Mouse (Mus musculus) heart, postnatal 25 days (tissue): Measurements from ENCODE around the gene Rad23b. TPM values are rescaled to one million over a fixed set of nuclear protein-coding genes. Genes with fewer than 3 reads are reported as not detected.
"Not testable (repeated sequence)": the region's sequence is repeated elsewhere in the genome, so short reads cannot be mapped to it uniquely, and the experiment has no call there.

Experiments
- DNase-seq: peaks from one replicate; pipeline ENCODE4 v3.0.0; 2022; ENCODE audit warnings: low spot score
- intact Hi-C: fragments of 180-260 bp; cut with DNase I; formaldehyde crosslinking; loops from one replicate; pipeline ENCODE4 v1.15.1; 2025
- total RNA-seq, 2 experiments: library from RNA; stranded (reverse); gene quantifications; 2 replicates each; pipeline ENCODE4 v1.2.3; 2021

The Rad23b gene
- total RNA-seq, 2 experiments from 2014 or later, result 94.6 to 112 TPM

DNA sequence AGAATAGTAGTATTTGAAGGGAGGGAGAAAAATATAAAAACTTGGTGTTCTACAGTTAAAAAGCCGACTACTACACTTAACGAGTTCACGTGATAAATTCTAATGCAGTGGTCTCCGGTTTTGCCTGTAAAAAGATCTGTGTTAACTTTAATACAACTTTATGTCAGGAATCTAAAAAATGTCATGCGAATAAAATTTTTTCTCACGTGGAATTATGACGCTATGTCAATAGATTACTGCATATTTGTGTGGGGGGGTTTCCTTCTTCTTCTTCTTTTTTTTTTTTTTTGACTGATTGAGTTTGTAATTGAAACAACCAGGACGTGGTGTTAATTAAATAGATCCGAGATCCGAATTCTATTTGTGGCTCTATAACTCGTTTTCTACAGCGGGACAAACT is 1.2 kb downstream of the Rad23b start:
- intact Hi-C loops, result loop anchor here (5.0 kb wide), 1 partner anchor 181 kb away; the partner anchor contains the start of gene Klf4
- no peak for DNase-seq

DNA sequence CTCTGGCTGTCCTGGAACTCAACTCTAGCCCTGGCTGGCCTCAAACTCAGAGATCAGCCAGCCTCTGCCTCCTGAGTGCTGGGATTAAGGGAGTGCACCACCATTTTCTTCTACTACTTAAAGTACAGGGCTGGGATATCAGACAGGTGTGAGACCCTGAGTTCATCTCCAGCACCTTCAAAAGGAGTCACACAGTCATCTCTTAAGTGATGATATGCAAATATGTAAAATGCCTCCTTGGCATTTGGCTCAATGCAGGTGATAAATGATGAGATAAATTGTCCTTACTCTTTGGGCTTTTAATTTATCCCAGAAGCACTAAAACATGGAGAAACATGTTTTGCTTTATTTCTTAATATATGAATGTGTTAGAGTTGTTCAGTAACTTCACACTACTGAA is 2.0 kb downstream of the Rad23b start:
- intact Hi-C loops, result loop anchor here (5.0 kb wide), 1 partner anchor 180 kb away; the partner anchor contains the start of gene Klf4
- DNase-seq, result no peak

DNA sequence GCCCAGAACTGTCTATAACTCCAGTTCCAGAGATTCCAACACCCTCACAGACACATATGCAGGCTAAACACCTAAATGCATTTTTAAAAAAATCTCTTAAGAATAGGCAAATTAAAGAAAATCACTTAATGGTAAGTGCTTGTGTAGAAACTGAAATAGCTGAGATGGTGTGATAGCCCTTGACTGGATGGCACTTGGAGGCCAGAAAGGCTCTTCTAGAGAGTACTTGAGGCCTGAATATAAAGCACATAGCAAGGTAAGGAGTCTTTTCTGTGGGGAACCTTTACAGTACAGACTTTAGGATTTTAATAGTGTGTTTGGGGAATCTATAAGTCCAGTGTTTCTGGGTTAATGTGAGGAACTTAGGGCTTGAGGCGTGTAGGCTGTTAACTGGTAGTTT is 4.2 kb downstream of the Rad23b start:
- DNase-seq, result no peak
- intact Hi-C loops, result loop anchor here (5.0 kb wide), 1 partner anchor 178 kb away; the partner anchor contains the start of gene Klf4

DNA sequence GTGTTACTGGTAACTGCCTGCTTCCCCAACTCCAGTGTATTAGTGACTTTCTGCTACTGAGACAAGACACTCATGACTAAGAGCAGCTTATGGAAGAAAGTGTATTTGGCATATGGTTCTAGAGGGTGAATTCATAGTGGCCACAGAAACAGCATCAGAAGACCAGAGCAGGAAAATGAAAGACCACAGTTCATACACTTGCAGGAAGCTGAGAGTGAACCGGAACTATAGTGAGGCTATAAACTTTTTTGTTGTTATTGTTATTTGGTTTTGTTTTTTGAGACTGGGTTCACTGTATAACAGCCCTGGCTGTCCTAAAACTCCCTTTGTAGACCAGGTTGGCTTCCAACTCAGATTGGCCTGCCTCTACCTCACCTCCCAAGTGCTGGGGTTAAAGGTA is 6.0 kb downstream of the Rad23b start:
- no peak for DNase-seq
- intact Hi-C loops, result no loop called here

DNA sequence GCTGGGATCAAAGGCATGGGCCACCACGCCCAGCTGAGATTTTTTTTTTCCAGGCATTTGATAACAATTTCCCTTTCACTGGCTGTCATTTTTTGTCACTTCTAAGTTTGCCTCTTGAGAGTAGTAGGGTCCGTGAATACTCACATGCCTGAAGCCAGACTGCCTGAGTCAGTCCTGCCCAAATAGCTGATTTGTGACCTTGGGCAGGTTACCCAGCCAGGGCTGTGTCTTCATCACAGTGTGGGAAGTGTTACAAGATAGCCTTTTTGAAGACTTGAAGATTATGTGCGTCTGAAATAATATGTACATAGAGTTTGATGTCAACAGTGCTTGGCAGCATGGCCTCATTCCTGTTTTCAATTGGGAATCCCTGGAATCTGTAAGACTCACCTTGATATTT is 6.9 kb downstream of the Rad23b start:
- intact Hi-C loops, result no loop called here
- no peak for DNase-seq

DNA sequence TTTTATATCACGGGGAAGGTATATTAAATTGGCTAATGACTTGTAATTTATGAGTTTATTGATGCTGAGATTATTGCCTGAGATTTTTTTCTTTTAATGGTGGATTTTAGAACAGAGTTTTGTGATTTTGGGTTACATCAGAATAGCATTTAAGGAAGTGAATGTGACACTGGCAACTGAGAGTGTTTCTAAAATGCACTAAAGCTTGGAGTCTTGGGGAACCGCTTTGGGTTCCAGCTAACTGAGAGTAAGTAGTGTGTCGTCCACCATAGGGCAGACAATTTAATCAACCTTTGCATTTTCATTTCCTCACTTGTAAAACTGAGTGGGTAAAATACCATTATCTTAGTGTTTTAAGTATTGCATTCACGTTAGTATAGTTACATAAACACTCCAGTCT is 14.0 kb downstream of the Rad23b start:
- no peak for DNase-seq
- intact Hi-C loops, result no loop called here

DNA sequence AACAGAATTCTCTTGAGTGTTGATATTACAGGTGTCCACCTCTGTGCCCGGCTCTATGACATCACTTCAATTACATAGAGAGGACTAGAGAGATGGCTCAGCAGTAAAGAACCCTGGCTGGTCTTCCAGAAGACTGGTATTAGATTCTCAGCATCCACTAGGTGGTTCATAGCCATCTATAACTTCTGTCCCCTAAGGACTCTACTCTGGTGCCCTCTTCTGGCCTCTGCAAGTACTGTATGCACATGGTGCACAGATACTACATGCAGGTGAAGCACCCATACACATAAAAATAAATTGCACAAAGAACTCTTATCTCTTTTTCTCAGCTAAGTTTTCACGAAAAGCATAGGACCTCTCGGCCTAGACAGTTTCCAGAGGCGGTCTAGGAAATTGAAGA is 14.5 kb downstream of the Rad23b start:
- intact Hi-C loops, result no loop called here

DNA sequence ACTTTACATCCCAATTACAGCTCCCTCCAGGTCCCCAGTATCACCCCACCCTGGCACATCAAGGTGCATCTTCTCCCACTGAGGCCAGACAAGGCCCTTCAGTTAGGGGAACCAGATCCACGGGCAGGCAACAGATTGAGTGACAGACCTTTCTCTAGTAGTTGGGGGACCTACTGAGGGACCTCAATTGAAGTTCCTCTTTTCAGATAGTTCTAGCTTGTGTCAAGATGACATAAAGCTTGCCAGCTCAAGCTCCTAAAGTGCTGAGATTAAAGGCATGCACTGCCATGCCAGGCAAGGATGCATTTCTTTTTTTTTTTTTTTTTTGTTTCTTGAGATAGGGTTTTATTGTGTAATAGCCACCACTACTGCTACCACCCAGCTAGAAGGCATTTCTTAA is 16.2 kb downstream of the Rad23b start:
- DNase-seq, result no peak
- intact Hi-C loops, result no loop called here

More for the DNA sequence above, 14.5 kb downstream of the Rad23b start:
- DNase-seq, result no peak

DNA sequence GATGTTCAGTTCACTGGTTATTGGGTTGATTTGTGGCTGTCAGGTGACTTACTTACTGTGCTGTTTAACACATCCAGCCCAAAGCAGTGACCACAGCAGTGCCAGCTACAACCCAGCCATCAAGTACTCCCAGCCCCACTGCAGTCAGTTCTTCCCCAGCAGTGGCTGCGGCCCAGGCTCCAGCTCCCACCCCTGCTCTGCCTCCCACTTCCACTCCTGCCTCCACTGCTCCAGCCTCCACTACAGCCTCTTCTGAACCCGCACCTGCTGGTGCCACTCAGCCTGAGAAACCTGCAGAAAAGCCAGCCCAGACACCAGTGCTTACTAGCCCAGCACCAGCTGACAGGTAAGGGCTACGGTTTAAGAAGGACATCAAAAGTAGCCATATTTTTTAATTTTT is 20.3 kb downstream of the Rad23b start:
- intact Hi-C loops, result loop anchor here (10.0 kb wide), 1 partner anchor 1585 kb away; no protein-coding TSS in a partner anchor
- no peak for DNase-seq

DNA sequence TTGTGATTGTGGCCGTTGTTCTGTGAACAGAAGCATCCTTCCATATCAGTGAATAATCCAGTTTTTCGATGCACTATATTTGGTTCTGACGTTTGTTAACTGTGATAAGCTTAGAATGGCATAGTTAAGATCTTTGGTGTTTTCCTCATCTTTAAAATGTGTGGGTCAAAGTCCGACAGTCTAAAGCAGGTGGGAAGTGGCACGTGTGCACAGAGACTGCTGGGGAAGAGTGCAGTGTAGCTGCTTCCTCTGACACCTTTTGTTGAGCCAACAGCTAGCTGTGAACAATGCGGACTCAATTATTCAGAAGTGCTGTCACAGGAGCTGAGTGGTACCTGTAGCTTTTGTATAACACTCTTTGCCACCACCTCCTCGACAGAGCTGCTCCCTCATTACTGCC is 21.5 kb downstream of the Rad23b start:
- intact Hi-C loops, result loop anchor here (10.0 kb wide), 1 partner anchor 1583 kb away; no protein-coding TSS in a partner anchor
- no peak for DNase-seq

DNA sequence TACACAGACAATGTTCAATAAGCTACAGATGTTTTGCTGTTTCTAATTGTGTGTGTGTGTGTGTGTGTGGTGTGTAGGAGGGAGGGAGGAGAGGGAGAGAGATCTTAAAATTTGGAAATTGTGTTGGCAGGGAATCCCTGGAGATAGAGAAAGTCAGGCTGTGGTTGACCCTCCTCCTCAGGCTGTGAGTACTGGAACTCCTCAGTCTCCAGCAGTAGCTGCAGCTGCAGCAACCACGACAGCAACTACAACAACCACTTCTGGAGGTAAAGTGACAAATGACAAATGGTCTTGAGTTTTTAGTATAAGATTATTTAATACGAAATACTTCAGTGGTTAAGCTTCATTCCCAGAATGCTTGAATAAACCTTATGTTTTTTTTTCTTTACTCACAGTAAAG is 32.5 kb downstream of the Rad23b start:
- intact Hi-C loops, result no loop called here
- no peak for DNase-seq

DNA sequence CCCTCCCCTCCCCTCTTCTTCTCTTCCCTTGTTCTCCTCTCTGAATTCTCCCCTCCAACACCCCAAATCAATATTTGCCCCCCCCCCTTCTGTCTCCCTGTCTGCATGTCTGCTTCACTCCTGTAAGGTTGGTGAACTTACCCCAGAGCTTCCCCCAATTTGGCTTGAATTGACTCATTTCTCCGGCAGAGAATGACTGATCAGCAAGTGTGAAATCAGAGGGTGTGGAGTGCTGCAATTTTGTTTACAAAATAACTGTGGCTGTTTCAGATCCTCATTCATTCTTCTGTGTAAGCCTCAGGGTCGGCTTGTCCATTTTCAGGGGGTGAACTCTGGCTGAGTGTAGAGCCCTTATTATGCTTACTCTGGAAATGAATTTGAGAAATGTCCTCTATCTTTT is 36.9 kb downstream of the Rad23b start:
- intact Hi-C loops, result no loop called here
- DNase-seq, result no peak

DNA sequence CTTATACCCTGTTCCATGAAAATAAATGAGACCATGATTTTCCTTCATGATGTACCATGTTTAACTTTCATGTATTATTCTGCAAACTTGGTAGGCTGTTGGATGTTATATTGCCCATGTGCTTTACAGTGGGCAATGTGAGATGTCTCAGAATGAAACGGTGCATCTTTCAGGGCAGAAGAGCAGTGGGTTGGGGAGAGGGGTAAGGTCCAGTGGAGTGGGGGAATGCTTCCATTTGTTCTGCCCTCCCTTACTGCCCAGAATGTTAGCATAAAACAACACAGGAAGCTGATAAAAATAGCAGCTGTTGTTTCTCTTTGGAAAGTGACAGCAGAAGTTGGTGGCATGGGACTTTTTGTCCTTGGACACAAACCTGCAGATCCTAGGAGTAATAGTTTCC is 41.6 kb downstream of the Rad23b start:
- intact Hi-C loops, result no loop called here
- no peak for DNase-seq

DNA sequence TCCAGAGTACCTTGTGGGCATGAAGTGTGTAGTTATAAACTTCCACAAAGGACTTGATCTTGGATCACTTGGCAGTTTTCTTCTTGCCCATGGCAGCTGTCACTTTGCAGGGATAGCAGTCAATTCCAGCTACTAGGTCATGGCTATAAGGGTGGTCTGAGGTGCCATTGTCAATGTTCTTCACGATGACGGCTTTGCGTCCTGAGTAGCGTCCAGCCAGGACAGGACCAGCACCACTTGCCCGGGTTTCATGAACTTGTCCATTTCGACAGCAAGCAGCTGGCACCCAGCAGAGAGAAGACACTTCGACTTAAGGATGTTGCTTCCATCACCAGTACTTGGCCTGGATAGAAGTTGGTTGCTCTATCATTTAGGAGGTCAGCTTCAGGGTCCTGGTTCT is 42.6 kb downstream of the Rad23b start:
- no peak for DNase-seq
- intact Hi-C loops, result no loop called here

DNA sequence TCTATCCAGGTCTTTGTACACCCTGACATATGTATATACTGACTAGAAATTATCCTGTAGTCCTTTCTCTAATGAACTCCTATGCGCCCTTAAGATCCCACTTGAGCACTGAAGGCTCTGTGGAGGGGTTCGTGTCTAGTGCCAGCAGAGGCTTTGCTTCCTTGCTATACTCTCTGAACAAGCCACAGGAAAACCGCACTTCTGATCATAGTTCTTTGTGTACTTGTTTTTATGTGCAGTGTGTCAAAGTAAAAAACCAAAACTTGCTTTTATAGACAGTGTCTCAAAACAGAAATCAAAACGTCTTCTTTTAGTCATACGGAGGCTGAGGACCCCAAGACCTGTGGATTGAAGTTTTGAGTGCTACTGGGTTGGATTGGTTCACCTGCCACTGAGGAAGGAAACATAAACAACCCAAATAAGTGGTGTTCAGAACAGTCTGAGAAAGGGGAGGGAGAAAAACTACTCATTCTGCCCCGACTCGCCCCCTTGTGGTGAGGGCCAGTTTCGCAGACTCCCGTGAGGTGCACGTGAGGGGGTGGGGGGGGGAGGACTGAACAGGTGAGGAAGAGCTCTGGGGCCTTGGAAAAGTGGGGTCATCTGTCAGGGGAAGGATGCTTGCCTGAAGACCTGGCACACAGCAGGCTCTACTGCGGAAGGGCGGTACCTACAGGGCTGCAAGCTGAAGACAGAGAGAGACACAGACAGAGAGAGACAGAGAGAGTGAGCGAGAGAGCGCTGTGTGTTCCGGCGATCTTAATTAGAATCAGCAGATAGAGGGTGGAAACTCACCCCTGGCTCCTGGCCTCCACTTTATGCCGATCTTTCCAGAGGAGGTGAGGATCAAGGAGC is 48.3 kb downstream of the Rad23b start:
- intact Hi-C loops, result no loop called here
- DNase-seq, result no peak

DNA sequence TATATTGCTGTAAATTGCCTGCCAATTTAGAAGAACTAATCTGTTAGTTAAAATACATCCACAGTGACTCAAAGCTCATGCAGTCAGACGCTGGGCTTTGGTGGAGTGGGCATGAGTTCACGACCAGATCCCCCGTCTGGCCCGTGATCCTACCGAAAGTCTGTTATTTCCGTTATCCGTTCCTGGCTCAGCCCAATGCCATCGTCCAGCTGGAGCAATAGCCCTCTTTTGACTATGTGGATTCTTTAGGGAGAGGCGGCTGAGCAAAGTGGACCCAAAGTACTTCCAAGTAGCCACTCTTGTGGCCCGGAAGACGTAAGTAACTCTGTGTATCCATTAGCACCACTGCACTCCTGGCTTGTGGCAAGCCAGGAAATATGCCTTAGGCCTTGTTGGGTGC is 49.1 kb downstream of the Rad23b start:
- intact Hi-C loops, result no loop called here
- DNase-seq, result no peak

DNA sequence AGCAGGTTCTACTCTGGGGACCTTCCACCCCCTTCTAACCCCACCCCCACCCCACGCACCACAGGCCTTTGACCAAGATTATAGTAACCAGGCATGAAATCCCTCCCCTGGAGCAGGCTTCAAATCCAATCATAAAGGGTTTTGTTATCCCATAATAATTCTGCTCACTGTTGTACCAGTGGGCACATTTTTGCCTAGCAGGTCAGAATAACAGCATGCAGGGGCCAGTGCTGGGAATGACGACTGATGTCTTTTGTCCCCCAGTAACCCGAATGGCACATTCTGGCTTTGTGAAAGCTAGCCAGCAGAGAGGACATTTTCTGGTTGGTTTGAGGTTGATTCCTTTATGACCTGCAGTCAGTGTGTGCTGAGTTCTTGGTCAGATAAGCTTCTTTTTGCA is 55.5 kb downstream of the Rad23b start:
- intact Hi-C loops, result no loop called here
- DNase-seq, result no peak

DNA sequence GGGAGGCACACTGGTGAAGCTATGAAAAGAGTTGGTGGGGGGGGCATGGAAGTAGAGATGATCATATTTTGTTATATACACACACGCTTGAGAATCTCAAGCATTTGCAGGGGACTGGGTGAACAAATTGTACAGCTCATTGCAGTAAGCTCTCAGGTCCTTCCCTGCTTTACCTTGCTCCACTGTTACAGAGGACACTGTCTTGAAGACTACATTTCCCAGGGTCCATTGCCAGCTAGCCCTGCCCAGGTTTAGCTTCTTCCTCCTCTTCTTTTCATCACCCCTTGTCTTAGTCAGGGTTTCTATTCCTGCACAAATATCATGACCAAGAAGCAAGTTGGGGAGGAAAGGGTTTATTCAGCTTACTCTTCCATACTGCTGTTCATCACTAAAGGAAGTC is 56.7 kb downstream of the Rad23b start:
- no peak for DNase-seq
- intact Hi-C loops, result loop anchor here (2.0 kb wide), 1 partner anchor 20 kb away; no protein-coding TSS in a partner anchor

DNA sequence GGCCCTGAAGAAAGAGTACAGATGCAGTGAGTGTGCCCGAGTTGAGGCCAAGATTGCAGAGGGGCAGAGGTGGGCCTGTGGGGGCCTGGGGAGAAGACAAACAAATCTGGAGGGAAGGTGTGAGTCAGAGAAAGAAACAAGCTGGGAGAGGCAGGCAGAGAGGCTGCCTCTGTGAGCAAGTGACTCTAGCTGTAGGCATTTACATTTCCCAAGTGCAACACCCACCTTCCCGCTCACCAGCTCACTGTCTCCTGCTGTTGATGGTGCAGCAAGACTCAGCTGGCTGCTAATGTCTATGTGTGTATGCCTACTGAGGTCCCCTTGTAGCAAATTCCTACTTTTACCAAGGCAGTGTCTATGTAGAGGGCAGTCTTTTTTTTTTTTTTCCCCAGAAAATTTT is 58.2 kb downstream of the Rad23b start:
- no peak for DNase-seq
- intact Hi-C loops, result no loop called here

DNA sequence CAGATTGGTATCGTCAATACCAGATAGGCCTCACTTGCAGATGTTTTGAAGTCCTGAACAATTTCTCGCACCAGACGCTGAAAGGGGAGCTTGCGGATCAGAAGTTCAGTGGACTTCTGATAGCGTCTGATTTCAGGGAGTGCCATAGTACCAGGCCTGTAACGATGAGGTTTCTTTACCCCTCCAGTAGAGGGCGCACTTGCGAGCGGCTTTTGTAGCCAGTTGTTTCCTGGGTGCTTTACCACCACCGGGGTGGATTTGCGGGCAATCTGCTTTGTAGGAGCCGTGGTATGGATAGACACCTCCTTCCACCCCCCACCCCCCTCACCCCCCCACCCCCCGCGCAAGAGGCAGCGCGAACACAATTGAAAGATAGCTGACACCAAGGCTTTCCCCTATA is 59.2 kb downstream of the Rad23b start:
- intact Hi-C loops, result no loop called here
- DNase-seq, result no peak

DNA sequence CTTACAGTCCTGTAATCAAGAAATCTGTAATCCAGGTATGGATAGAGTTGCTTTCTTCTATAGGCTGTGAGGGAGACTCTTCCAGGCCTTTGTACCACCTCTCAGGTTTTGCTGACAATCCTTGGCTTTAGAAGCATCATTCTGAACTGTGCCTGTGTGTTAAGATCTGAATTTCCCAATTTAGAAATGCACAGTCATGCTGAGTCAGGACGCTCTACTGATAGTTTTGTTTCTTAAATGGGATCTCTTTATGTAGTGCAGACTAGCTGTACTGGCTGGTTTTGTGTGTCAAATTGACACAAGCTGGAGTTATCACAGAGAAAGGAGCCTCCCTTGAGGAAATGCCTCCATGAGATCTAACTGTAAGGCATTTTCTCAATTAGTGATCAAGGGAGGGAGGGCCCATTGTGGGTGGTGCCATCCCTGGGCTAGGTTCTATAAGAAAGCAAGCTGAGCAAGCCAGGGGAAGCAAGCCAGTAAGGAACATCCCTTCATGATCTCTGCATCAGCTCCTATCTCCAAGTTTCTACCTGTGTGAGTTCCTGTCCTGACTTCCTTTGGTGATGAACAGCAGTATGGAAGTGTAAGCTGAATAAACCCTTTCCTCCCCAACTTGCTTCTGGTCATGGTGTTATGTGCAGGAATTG is 59.9 kb downstream of the Rad23b start:
- DNase-seq, intact Hi-C loops: not testable (repeated sequence)
